Mouse (Mus musculus): ENCODE results near the gene Syt16. TPM values are rescaled to one million over a fixed set of nuclear protein-coding genes. Genes with fewer than 3 reads are reported as not detected.

The Syt16 gene
- polyA plus RNA-seq (2016; fragmentation: Nextera tagmentation; extraction: Ambion mirVana), result 5.0 and 5.7 TPM in 2 replicates

DNA sequence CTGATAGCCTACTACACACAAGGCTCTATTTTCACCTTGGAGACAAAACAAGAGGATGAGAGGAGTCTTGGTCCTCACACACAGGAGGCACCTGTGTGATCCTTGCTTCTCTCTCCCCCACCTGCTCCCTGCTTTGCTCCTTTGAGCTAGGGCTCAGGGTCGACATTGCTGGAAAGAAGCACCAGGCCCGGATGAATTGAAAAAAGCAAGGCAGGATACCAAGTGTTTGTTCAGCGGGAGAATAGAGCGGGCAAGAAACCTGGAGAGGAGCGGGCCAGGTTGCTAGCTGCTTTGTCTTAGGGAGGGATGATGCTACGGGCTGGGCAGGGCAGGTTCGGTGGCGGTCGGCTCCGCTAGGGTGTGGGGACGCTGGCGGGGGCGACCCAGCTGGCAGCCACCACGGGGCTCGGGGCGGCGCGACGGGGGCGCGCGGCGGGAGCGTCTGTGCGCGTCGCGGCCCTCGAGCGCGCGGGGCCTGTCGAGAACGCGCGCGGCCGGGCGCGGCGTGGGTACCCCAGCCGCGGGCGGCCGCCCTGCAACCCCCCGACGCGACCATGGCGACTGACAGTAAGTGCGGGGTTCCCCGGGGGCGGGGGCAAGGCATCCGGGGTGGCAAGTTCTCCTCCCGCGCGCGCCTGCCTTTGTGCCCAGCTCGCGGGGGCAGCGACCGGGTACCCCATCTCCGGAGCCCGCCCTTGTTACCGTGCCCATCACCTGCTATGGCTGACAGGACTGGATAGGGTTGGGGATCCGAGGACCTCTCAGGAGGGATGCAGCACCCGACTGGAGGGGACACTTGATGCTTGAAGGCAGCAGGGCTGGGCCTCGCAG lies at the start of gene Syt16:
Syt16 (plus strand) TSS at position 365 of the 831 bp plus-strand sequence.
- no peaks in the 10 kb centered on the region for H3K9me3 ChIP-seq
- peaks cover 45% of the 10 kb centered on the region for H3K27me3 ChIP-seq
- no peak within 1 kb of the TSS for H3K27ac ChIP-seq
- H3K9ac ChIP-seq (replicated peaks), result peak within 1 kb of the TSS; percentile 77
- H3K36me3 ChIP-seq, result no peaks in the 10 kb centered on the region
- under 1% methylated on average over 58 of the region's 67 CpGs for WGBS
- H3K4me3 ChIP-seq (replicated peaks), result peak within 1 kb of the TSS; percentile 63
- peaks cover 5% of the 10 kb centered on the region for H3K4me1 ChIP-seq (replicated peaks)
- peak within 1 kb of the TSS; percentile 86 for H3K4me2 ChIP-seq
- peak; percentile 75; the same call in 1 of the 2 replicates for ATAC-seq (ENCODE audit: insufficient number of reproducible peaks, insufficient read depth, low FRiP score, low TSS enrichment, low read depth)

DNA sequence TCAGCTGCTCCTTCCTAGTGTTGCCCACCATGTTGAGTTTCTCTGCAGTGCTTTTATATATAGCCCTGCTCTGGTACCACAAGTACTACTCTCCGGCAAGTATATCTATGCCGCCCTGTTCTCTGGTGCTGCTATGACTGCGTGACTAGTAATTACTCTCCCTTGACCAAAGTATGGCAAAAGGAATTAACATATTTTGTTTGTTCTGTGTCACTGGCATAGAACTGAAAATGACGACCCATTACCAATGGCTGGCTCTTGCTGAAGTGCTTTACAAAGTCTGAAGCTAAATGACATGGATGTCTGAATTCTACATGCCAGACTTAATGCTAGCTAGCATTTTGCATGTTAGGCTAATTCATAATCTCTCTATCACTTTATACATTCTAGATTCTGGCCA lies 49.0 kb upstream of the Syt16 start:
- peaks cover 35% of the 10 kb centered on the region for H3K36me3 ChIP-seq
- H3K9ac ChIP-seq (replicated peaks), result no peak overlapping the region
- no peak overlapping the region for H3K4me2 ChIP-seq
- no peak overlapping the region for H3K27ac ChIP-seq
- peaks cover 15% of the 10 kb centered on the region for H3K27me3 ChIP-seq
- WGBS, result 94% methylated on average over 4 of the region's 4 CpGs
- H3K4me1 ChIP-seq (replicated peaks), result peaks cover 6% of the 10 kb centered on the region
- no peak overlapping the region for H3K4me3 ChIP-seq (replicated peaks)
- ATAC-seq (ENCODE audit: insufficient number of reproducible peaks, insufficient read depth, low FRiP score, low TSS enrichment, low read depth), result no peak
- H3K9me3 ChIP-seq, result no peaks in the 10 kb centered on the region

DNA sequence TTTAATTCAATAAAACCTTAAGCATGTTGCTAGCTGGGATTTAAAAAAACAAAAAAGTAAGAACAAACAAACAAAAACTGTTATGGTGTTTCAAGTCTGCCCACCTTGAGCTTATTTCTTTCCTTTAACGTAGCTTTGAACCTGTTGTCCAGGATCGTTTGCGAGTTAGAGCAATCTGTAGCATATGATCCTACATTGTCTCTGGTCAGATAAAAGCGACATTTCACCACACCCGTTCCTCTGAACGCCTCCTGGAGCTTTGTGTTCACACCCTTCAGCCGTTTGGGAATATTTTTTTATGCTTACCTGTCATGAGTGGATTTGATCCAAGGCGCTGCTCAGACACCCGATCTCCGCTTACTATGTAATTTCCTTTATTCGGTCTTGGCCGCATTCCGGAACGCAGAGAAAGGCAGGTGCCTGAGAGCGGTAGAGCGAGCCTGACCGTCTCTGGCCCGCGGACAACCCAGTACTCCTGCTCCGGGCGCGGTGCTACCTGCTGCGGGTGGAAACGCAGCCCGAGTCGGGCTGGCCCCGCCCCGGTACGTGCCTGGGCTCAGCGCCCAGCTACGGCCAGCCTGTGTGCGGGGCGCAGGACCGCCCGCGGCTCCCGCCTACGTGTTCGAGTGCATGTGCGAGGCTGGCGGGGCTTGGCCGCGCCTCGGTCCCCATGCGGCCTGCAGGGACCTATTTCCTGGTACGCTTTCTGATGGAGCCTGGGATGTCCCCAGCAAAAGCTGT lies 48.0 kb upstream of the Syt16 start:
- peak; percentile 71; the same call in 1 of the 2 replicates for ATAC-seq (ENCODE audit: insufficient number of reproducible peaks, insufficient read depth, low FRiP score, low TSS enrichment, low read depth)
- no peak overlapping the region for H3K27ac ChIP-seq

DNA sequence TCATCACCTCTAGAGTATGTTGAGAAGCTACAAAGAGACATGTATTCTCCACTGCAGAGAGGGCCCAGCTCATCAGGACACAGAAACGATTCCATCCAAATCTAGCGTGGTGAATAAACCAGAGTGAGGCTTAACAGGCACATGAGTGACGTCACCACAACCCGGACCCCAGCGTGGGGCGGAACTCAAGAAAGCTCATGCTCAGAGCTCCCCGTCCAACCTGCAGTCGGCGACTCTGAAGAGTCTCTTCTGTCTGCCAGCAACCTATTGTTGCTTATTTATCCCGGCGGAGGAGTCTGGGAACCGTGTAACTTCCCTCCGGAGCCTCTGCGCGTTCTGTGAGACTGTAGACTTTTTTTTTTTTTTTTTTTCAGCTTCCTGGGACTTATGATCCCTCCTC lies 44.6 kb upstream of the Syt16 start:
- Histone ChIP-seq H3K9ac (replicated peaks) (peak overlapping the region; percentile 55; the same call in 1 of the 2 replicates), H3K27me3 (peaks cover 15% of the 10 kb centered on the region), H3K4me2 (peak overlapping the region; percentile 61), H3K9me3 (no peaks in the 10 kb centered on the region), H3K4me3 (replicated peaks) (peak overlapping the region; percentile 35), H3K4me1 (replicated peaks) (peaks cover 9% of the 10 kb centered on the region), H3K36me3 (peaks cover 6% of the 10 kb centered on the region; the same call in 1 of the 2 replicates), H3K27ac (no peak overlapping the region)
- 10% methylated on average over 15 of the region's 15 CpGs for WGBS
- ATAC-seq (ENCODE audit: insufficient number of reproducible peaks, insufficient read depth, low FRiP score, low TSS enrichment, low read depth), result no peak

More for the DNA sequence above, 48.0 kb upstream of the Syt16 start:
- H3K4me2 ChIP-seq, result peak overlapping the region; percentile 67
- peaks cover 24% of the 10 kb centered on the region for H3K36me3 ChIP-seq
- H3K9ac ChIP-seq (replicated peaks), result peak overlapping the region; percentile 42; the same call in 1 of the 2 replicates
- WGBS, result 7% methylated on average over 46 of the region's 46 CpGs
- H3K4me1 ChIP-seq (replicated peaks), result peaks cover 9% of the 10 kb centered on the region
- no peaks in the 10 kb centered on the region for H3K9me3 ChIP-seq
- H3K27me3 ChIP-seq, result peaks cover 15% of the 10 kb centered on the region
- peak overlapping the region; percentile 36 for H3K4me3 ChIP-seq (replicated peaks)

GRCm38 (mm10) chr12:73953420-73954186 lies 43.9 kb upstream of the Syt16 start:
- Histone ChIP-seq H3K36me3 (peaks cover 1% of the 10 kb centered on the region; the same call in 1 of the 2 replicates), H3K9ac (replicated peaks) (no peak overlapping the region), H3K4me2 (peak overlapping the region; percentile 61), H3K4me1 (replicated peaks) (peaks cover 9% of the 10 kb centered on the region), H3K4me3 (replicated peaks) (peak overlapping the region; percentile 35), H3K27me3 (peaks cover 10% of the 10 kb centered on the region), H3K27ac (no peak overlapping the region), H3K9me3 (no peaks in the 10 kb centered on the region)
- 49% methylated on average over 14 of the region's 14 CpGs for WGBS
- ATAC-seq (ENCODE audit: insufficient number of reproducible peaks, insufficient read depth, low FRiP score, low TSS enrichment, low read depth), result no peak

DNA sequence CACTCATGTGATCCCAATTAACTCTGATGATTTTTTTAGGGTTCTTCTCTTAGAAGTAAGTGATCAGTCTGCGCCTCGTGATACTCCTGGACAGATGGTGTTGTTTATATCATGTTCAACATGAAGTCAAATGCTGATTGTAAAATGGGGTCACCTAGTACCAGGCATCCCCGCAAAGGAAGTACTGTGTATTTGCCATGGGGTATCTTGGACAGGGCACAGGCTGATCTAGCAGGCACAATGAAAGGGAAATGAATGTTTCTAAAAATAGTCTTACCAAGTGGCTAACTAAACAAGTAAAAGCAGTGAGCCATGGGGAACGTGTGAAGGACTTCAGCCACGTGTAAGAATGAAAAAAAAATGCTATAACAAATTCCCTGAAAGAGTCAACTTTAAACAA lies 42.7 kb upstream of the Syt16 start:
- 77% methylated on average over 5 of the region's 5 CpGs for WGBS
- Histone ChIP-seq H3K4me1 (replicated peaks) (peaks cover 3% of the 10 kb centered on the region; the same call in 1 of the 2 replicates), H3K4me3 (replicated peaks) (no peak overlapping the region), H3K27ac (no peak overlapping the region), H3K9me3 (no peaks in the 10 kb centered on the region), H3K9ac (replicated peaks) (no peak overlapping the region), H3K27me3 (peaks cover 1% of the 10 kb centered on the region; the same call in 1 of the 2 replicates), H3K4me2 (no peak overlapping the region), H3K36me3 (no peaks in the 10 kb centered on the region)
- no peak for ATAC-seq (ENCODE audit: insufficient number of reproducible peaks, insufficient read depth, low FRiP score, low TSS enrichment, low read depth)

- H3K9ac ChIP-seq (replicated peaks), result no peak overlapping the region
- no peak for ATAC-seq (ENCODE audit: insufficient number of reproducible peaks, insufficient read depth, low FRiP score, low TSS enrichment, low read depth)
- 91% methylated on average over 3 of the region's 3 CpGs for whole genome bisulfite sequencing
These were observed 39.8 kb upstream of the Syt16 start for GRCm38 (mm10) chr12:73957676-73958075.

DNA sequence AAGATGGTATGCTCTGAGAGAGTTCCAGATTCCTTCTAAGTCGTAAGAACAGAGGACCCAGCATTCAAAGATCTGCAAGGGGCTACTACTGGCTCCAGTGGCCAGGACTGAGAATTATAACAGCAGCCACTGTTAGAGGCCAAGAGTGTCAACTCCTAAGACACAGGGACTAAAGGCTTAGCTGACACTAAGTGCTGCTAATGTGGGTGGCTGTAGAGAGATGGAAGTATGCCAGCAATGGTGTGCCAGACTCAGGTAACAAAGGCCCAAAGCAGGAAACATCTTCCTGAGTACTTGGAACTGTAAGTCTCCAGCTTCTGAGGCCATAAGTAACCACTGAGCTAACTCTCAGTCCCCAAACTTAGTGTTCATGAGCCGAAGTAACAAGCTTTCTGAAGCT lies 38.6 kb upstream of the Syt16 start:
- Histone ChIP-seq H3K4me2 (no peak overlapping the region), H3K4me1 (replicated peaks) (0 out of 2 replicates have a peak, but pooled peaks cover under 1% of the 10 kb centered on the region), H3K27me3 (no peaks in the 10 kb centered on the region), H3K27ac (no peak overlapping the region), H3K36me3 (no peaks in the 10 kb centered on the region), H3K4me3 (replicated peaks) (no peak overlapping the region), H3K9ac (replicated peaks) (no peak overlapping the region), H3K9me3 (no peaks in the 10 kb centered on the region)
- WGBS, result 81% methylated on average over 2 of the region's 2 CpGs
- no peak for ATAC-seq (ENCODE audit: insufficient number of reproducible peaks, insufficient read depth, low FRiP score, low TSS enrichment, low read depth)

More at GRCm38 (mm10) chr12:73957676-73958075, 39.8 kb upstream of the Syt16 start:
- Histone ChIP-seq H3K27me3 (no peaks in the 10 kb centered on the region), H3K9me3 (no peaks in the 10 kb centered on the region), H3K4me2 (no peak overlapping the region), H3K4me1 (replicated peaks) (0 out of 2 replicates have a peak, but pooled peaks cover 2% of the 10 kb centered on the region), H3K36me3 (no peaks in the 10 kb centered on the region), H3K4me3 (replicated peaks) (no peak overlapping the region), H3K27ac (no peak overlapping the region)

- H3K27me3 ChIP-seq, result no peaks in the 10 kb centered on the region
- WGBS, result 2% methylated on average over 60 of the region's 60 CpGs
- peak within 1 kb of the TSS; percentile 76; the same call in 1 of the 2 replicates for H3K27ac ChIP-seq
- peaks cover 23% of the 10 kb centered on the region for H3K36me3 ChIP-seq
- H3K9ac ChIP-seq (replicated peaks), result peak within 1 kb of the TSS; percentile 85
- H3K4me1 ChIP-seq (replicated peaks), result peaks cover 7% of the 10 kb centered on the region
- no peaks in the 10 kb centered on the region for H3K9me3 ChIP-seq
- peak within 1 kb of the TSS; percentile 78 for H3K4me2 ChIP-seq
- peak within 1 kb of the TSS; percentile 81 for H3K4me3 ChIP-seq (replicated peaks)
- ATAC-seq (ENCODE audit: insufficient number of reproducible peaks, insufficient read depth, low FRiP score, low TSS enrichment, low read depth), result peak; percentile 99
These were observed 32.9 kb upstream of the Syt16 start, which contains the start of gene Snapc1 for GRCm38 (mm10) chr12:73964291-73965281. Gene Snapc1, plus strand, starts transcription at chr12:73964481.

DNA sequence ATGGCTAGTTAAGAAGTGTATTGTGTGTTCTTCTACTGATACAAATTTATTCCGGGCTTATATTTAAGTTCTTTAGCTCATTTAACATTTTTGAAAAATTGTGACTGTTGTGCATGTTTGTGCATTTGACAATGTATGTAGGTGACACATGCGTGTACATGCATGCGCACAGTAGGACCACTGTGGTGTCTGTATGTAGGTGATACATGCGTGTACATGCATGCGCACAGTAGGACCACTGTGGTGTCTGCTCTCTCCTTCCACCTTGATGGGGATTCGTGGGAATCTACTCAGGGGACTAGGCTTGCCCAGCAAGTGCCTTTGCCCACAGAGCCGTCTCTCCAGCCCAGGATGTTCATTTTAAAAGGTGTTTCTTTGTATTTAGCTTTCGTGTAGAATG lies 28.3 kb upstream of the Syt16 start:
- Histone ChIP-seq H3K4me3 (replicated peaks) (no peak overlapping the region), H3K4me1 (replicated peaks) (peaks cover 7% of the 10 kb centered on the region), H3K9ac (replicated peaks) (no peak overlapping the region), H3K4me2 (no peak overlapping the region), H3K9me3 (peaks cover 7% of the 10 kb centered on the region; the same call in 1 of the 2 replicates), H3K27me3 (no peaks in the 10 kb centered on the region), H3K36me3 (peaks cover 62% of the 10 kb centered on the region), H3K27ac (no peak overlapping the region)
- WGBS, result 96% methylated on average over 8 of the region's 8 CpGs
- no peak for ATAC-seq (ENCODE audit: insufficient number of reproducible peaks, insufficient read depth, low FRiP score, low TSS enrichment, low read depth)
